Mouse (Mus musculus): Measurements from ENCODE around the gene Brd3.
"Not testable (repeated sequence)": the region's sequence is repeated elsewhere in the genome, so short reads cannot be mapped to it uniquely, and the experiment has no call there.

Gene Brd3

GRCm38 (mm10) chr2:27506658-27507057 lies 804 bp downstream of the Brd3 start:
- not testable (repeated sequence) for DNase-seq

- no peak for DNase-seq
Measured at GRCm38 (mm10) chr2:27505539-27505938, 1.9 kb downstream of the Brd3 start.

- no peak for DNase-seq
Measured at GRCm38 (mm10) chr2:27504113-27504885, 3.2 kb downstream of the Brd3 start.

GRCm38 (mm10) chr2:27496391-27497028 lies 11.0 kb downstream of the Brd3 start:
- DNase-seq: no peak

GRCm38 (mm10) chr2:27493971-27494370 lies 13.5 kb downstream of the Brd3 start:
- DNase-seq: no peak

- no peak for DNase-seq
Measured at GRCm38 (mm10) chr2:27490939-27491338, 16.5 kb downstream of the Brd3 start.

- no peak for DNase-seq
Measured at GRCm38 (mm10) chr2:27488362-27488761, 19.1 kb downstream of the Brd3 start.

- DNase-seq: no peak
Measured at GRCm38 (mm10) chr2:27487336-27488049, 20.0 kb downstream of the Brd3 start.

- no peak for DNase-seq
Measured at GRCm38 (mm10) chr2:27486725-27487124, 20.7 kb downstream of the Brd3 start.

GRCm38 (mm10) chr2:27482265-27482861 lies 25.1 kb downstream of the Brd3 start:
- DNase-seq: no peak

- no peak for DNase-seq
Measured at GRCm38 (mm10) chr2:27480367-27480766, 27.1 kb downstream of the Brd3 start.

- DNase-seq: no peak
Measured at GRCm38 (mm10) chr2:27479821-27480220, 27.6 kb downstream of the Brd3 start.

GRCm38 (mm10) chr2:27476303-27477192 lies 30.9 kb downstream of the Brd3 start:
- DNase-seq: peak; percentile 78

GRCm38 (mm10) chr2:27475495-27476302 lies 31.8 kb downstream of the Brd3 start:
- peak; percentile 96 for DNase-seq

- peak; percentile 67 for DNase-seq
Measured at GRCm38 (mm10) chr2:27474621-27475484, 32.6 kb downstream of the Brd3 start.

- no peak for DNase-seq
Measured at GRCm38 (mm10) chr2:27473911-27474310, 33.6 kb downstream of the Brd3 start.

GRCm38 (mm10) chr2:27473061-27473765 lies 34.2 kb downstream of the Brd3 start:
- DNase-seq: no peak

GRCm38 (mm10) chr2:27471170-27471584 lies 36.3 kb downstream of the Brd3 start:
- no peak for DNase-seq

- DNase-seq: no peak
Measured at GRCm38 (mm10) chr2:27470535-27470934, 36.9 kb downstream of the Brd3 start.

GRCm38 (mm10) chr2:27469991-27470355 lies 37.5 kb downstream of the Brd3 start:
- no peak for DNase-seq

Measured in cerebellum, adult 9-11 months (tissue).